Mouse (Mus musculus): Measurements from ENCODE around the gene Tmem41b. TPM values are rescaled to one million over a fixed set of nuclear protein-coding genes. Genes with fewer than 3 reads are reported as not detected.
A peak's percentile ranks its signal among the peaks of the same experiment; 100 is the strongest.

Gene Tmem41b
- polyA plus RNA-seq, 1 experiment: 39.7 TPM

- no peak overlapping the region for H3K4me3 ChIP-seq (ENCODE audit: low read depth, low read length)
- peaks cover 3% of the 10 kb centered on the region; the same call in 1 of the 2 replicates for H3K4me1 ChIP-seq (ENCODE audit: control insufficient read depth, insufficient read depth, insufficient read length, low read length)
- H3K27me3 ChIP-seq (ENCODE audit: control insufficient read depth, insufficient read depth, low read length): no peaks in the 10 kb centered on the region
- TF ChIP-seq CTCF (IDR thresholded peaks at IDR 0.05; ENCODE audit: extremely low read depth, insufficient read length, insufficient replicate concordance, low read depth, low read length): no peak
- no peak for TF ChIP-seq POLR2A (IDR thresholded peaks at IDR 0.05; ENCODE audit: low read depth, low read length)
- no peak overlapping the region for H3K27ac ChIP-seq (ENCODE audit: insufficient read depth, low read depth, low read length)
- H3K36me3 ChIP-seq (ENCODE audit: control insufficient read depth, insufficient read depth, low read length): no peaks in the 10 kb centered on the region
- 45% methylated on average over 5 of the region's 5 CpGs for WGBS
Measured at GRCm38 (mm10) chr7:110014272-110014671, 27.5 kb upstream of the Tmem41b start.

GRCm38 (mm10) chr7:110011417-110011816 is 24.7 kb upstream of the Tmem41b start:
- Histone ChIP-seq H3K27me3 (ENCODE audit: control insufficient read depth, insufficient read depth, low read length) (no peaks in the 10 kb centered on the region), H3K36me3 (ENCODE audit: control insufficient read depth, insufficient read depth, low read length) (no peaks in the 10 kb centered on the region), H3K4me1 (ENCODE audit: control insufficient read depth, insufficient read depth, insufficient read length, low read length) (peaks cover 3% of the 10 kb centered on the region; the same call in 1 of the 2 replicates), H3K4me3 (ENCODE audit: low read depth, low read length) (no peak overlapping the region), H3K27ac (ENCODE audit: insufficient read depth, low read depth, low read length) (no peak overlapping the region)
- WGBS: 60% methylated on average over 1 of the region's 1 CpGs
- TF ChIP-seq CTCF (IDR thresholded peaks at IDR 0.05; ENCODE audit: extremely low read depth, insufficient read length, insufficient replicate concordance, low read depth, low read length) (no peak), POLR2A (IDR thresholded peaks at IDR 0.05; ENCODE audit: low read depth, low read length) (no peak)

- Histone ChIP-seq H3K27ac (ENCODE audit: insufficient read depth, low read depth, low read length) (no peak overlapping the region), H3K4me3 (ENCODE audit: low read depth, low read length) (no peak overlapping the region), H3K4me1 (ENCODE audit: control insufficient read depth, insufficient read depth, insufficient read length, low read length) (peaks cover 3% of the 10 kb centered on the region; the same call in 1 of the 2 replicates), H3K36me3 (ENCODE audit: control insufficient read depth, insufficient read depth, low read length) (no peaks in the 10 kb centered on the region), H3K27me3 (ENCODE audit: control insufficient read depth, insufficient read depth, low read length) (no peaks in the 10 kb centered on the region)
- no peak for TF ChIP-seq CTCF (IDR thresholded peaks at IDR 0.05; ENCODE audit: extremely low read depth, insufficient read length, insufficient replicate concordance, low read depth, low read length)
- TF ChIP-seq POLR2A (IDR thresholded peaks at IDR 0.05; ENCODE audit: low read depth, low read length): no peak
- 86% methylated on average over 6 of the region's 6 CpGs for WGBS
Measured at GRCm38 (mm10) chr7:110009084-110009483, 22.4 kb upstream of the Tmem41b start.

GRCm38 (mm10) chr7:110008513-110008912 is 21.8 kb upstream of the Tmem41b start:
- Histone ChIP-seq H3K36me3 (ENCODE audit: control insufficient read depth, insufficient read depth, low read length) (no peaks in the 10 kb centered on the region), H3K4me1 (ENCODE audit: control insufficient read depth, insufficient read depth, insufficient read length, low read length) (peaks cover 3% of the 10 kb centered on the region; the same call in 1 of the 2 replicates), H3K4me3 (ENCODE audit: low read depth, low read length) (no peak overlapping the region), H3K27me3 (ENCODE audit: control insufficient read depth, insufficient read depth, low read length) (no peaks in the 10 kb centered on the region), H3K27ac (ENCODE audit: insufficient read depth, low read depth, low read length) (no peak overlapping the region)
- 76% methylated on average over 1 of the region's 1 CpGs for WGBS
- TF ChIP-seq CTCF (IDR thresholded peaks at IDR 0.05; ENCODE audit: extremely low read depth, insufficient read length, insufficient replicate concordance, low read depth, low read length) (no peak), POLR2A (IDR thresholded peaks at IDR 0.05; ENCODE audit: low read depth, low read length) (no peak)

- Histone ChIP-seq H3K4me1 (ENCODE audit: control insufficient read depth, insufficient read depth, insufficient read length, low read length) (no peaks in the 10 kb centered on the region), H3K36me3 (ENCODE audit: control insufficient read depth, insufficient read depth, low read length) (no peaks in the 10 kb centered on the region), H3K4me3 (ENCODE audit: low read depth, low read length) (no peak overlapping the region), H3K27me3 (ENCODE audit: control insufficient read depth, insufficient read depth, low read length) (no peaks in the 10 kb centered on the region), H3K27ac (ENCODE audit: insufficient read depth, low read depth, low read length) (no peak overlapping the region)
- WGBS: 76% methylated on average over 5 of the region's 5 CpGs
- TF ChIP-seq POLR2A (IDR thresholded peaks at IDR 0.05; ENCODE audit: low read depth, low read length) (no peak), CTCF (IDR thresholded peaks at IDR 0.05; ENCODE audit: extremely low read depth, insufficient read length, insufficient replicate concordance, low read depth, low read length) (no peak)
Measured at GRCm38 (mm10) chr7:110006471-110007195, 19.9 kb upstream of the Tmem41b start.

- H3K36me3 ChIP-seq (ENCODE audit: control insufficient read depth, insufficient read depth, low read length): no peaks in the 10 kb centered on the region
- no peak overlapping the region for H3K4me3 ChIP-seq (ENCODE audit: low read depth, low read length)
Measured at GRCm38 (mm10) chr7:110005976-110006375, 19.2 kb upstream of the Tmem41b start.

GRCm38 (mm10) chr7:110002968-110003367 is 16.2 kb upstream of the Tmem41b start:
- Histone ChIP-seq H3K36me3 (ENCODE audit: control insufficient read depth, insufficient read depth, low read length) (no peaks in the 10 kb centered on the region), H3K27me3 (ENCODE audit: control insufficient read depth, insufficient read depth, low read length) (no peaks in the 10 kb centered on the region), H3K4me3 (ENCODE audit: low read depth, low read length) (peak overlapping the region; percentile 22), H3K4me1 (ENCODE audit: control insufficient read depth, insufficient read depth, insufficient read length, low read length) (no peaks in the 10 kb centered on the region; the same call in 1 of the 2 replicates), H3K27ac (ENCODE audit: insufficient read depth, low read depth, low read length) (no peak overlapping the region)
- TF ChIP-seq POLR2A (IDR thresholded peaks at IDR 0.05; ENCODE audit: low read depth, low read length): no peak
- TF ChIP-seq CTCF (IDR thresholded peaks at IDR 0.05; ENCODE audit: extremely low read depth, insufficient read length, insufficient replicate concordance, low read depth, low read length): no peak
- whole genome bisulfite sequencing: 38% methylated on average over 20 of the region's 20 CpGs

More at GRCm38 (mm10) chr7:110005976-110006375, 19.2 kb upstream of the Tmem41b start:
- TF ChIP-seq CTCF (IDR thresholded peaks at IDR 0.05; ENCODE audit: extremely low read depth, insufficient read length, insufficient replicate concordance, low read depth, low read length) (no peak), POLR2A (IDR thresholded peaks at IDR 0.05; ENCODE audit: low read depth, low read length) (no peak)
- H3K27me3 ChIP-seq (ENCODE audit: control insufficient read depth, insufficient read depth, low read length): no peaks in the 10 kb centered on the region
- no peaks in the 10 kb centered on the region for H3K4me1 ChIP-seq (ENCODE audit: control insufficient read depth, insufficient read depth, insufficient read length, low read length)
- no peak overlapping the region for H3K27ac ChIP-seq (ENCODE audit: insufficient read depth, low read depth, low read length)

All from small intestine, adult 2 months (tissue).